Mouse (Mus musculus) neural tube, embryonic 11.5 days (tissue): Measurements from ENCODE around the gene Gm10031. TPM values are rescaled to one million over a fixed set of nuclear protein-coding genes. Genes with fewer than 3 reads are reported as not detected.

Source experiments
- ATAC-seq: fragments of 200-750 bp; cut with Nextera tagmentation; 2 replicates; pipeline ENCODE4 v1.8.0; 2017; ENCODE audit warnings: moderate number of reproducible peaks, mild to moderate bottlenecking, moderate TSS enrichment, moderate library complexity; ENCODE audit not compliant: insufficient read depth, low FRiP score, low TSS enrichment
- DNase-seq: peaks from one replicate; pipeline ENCODE4 v3.0.0-alpha.2; 2015; ENCODE audit warnings: low spot score
- H3K27ac ChIP-seq: fragments of 300-500 bp; sonication (generic); 2 replicates; pipeline ENCODE4 v1.5.1; 2014; ENCODE audit warnings: low read depth, mild to moderate bottlenecking, low read length
- H3K27me3 ChIP-seq: fragments of 300-500 bp; sonication (generic); 2 replicates; pipeline ENCODE4 v1.6.1; 2014; ENCODE audit warnings: mild to moderate bottlenecking, low read length, mixed read lengths; ENCODE audit not compliant: control insufficient read depth, insufficient read depth
- H3K36me3 ChIP-seq: fragments of 300-500 bp; sonication (generic); 2 replicates; pipeline ENCODE4 v1.6.1; 2014; ENCODE audit warnings: mild to moderate bottlenecking, low read length, moderate library complexity, mixed read lengths; ENCODE audit not compliant: control insufficient read depth, insufficient read depth
- H3K4me1 ChIP-seq: fragments of 300-500 bp; sonication (generic); 2 replicates; pipeline ENCODE4 v1.6.1; 2014; ENCODE audit warnings: low read length, mixed read lengths; ENCODE audit not compliant: control insufficient read depth, insufficient read depth
- H3K4me2 ChIP-seq: fragments of 300-500 bp; sonication (generic); 2 replicates; pipeline ENCODE4 v1.6.1; 2014; ENCODE audit warnings: low read depth, mild to moderate bottlenecking, moderate library complexity
- H3K4me3 ChIP-seq: fragments of 300-500 bp; sonication (generic); 2 replicates; pipeline ENCODE4 v1.5.1; 2014; ENCODE audit warnings: low read depth, low read length
- H3K9ac ChIP-seq: fragments of 300-500 bp; sonication (generic); 2 replicates; pipeline ENCODE4 v1.6.1; 2014; ENCODE audit warnings: mild to moderate bottlenecking, low read length
- H3K9me3 ChIP-seq: fragments of 300-500 bp; sonication (generic); 2 replicates; pipeline ENCODE4 v1.6.1; 2016; ENCODE audit warnings: low read length; ENCODE audit not compliant: control insufficient read depth
- WGBS: fragments of 180-500 bp; shearing (Covaris S2); extraction: QIAGEN DNeasy Blood & Tissue Kit; methylation state at CpG from one replicate; pipeline ENCODE4 v1.1.7; 2014; 5-methylcytosine and 5-hydroxymethylcytosine counted together
- polyA plus RNA-seq: library from polyadenylated mRNA; unstranded; fragments of >200 nt; fragmentation: Nextera tagmentation; extraction: Ambion mirVana; gene quantifications from 2 replicates; pipeline ENCODE4 v1.2.1, GENCODE M21; 2014

Gm10031 gene
- polyA plus RNA-seq, 1 experiment from 2014 or later = 0.44 TPM

DNA sequence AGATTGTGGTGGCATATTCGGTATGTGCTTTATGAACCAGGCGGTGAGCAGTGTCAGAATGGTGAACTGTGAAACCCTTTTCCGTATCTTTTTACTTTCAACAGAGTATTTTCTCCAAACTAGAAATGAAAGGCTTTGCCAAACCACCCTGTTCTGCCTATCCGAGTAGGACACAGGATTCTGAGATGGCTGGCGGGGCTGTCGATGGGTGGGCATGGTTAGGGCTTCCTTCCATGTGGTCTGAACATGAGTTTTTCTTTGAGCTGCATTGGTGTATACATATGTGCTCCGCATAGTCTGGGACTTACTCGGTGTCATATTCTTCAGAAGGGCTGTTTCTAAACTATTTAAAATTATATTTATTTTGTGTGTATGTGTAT is 35.8 kb downstream of the Gm10031 start:
- peak overlapping the region; percentile 98 for H3K4me3 ChIP-seq
- H3K4me2 ChIP-seq = peak overlapping the region; percentile 61
- peaks cover 4% of the 10 kb centered on the region; the same call in 1 of the 2 replicates for H3K4me1 ChIP-seq
- ATAC-seq = no peak
- WGBS = 21% methylated on average over 8 of the region's 8 CpGs
- DNase-seq = peak; percentile 23
- no peaks in the 10 kb centered on the region for H3K27me3 ChIP-seq
- H3K36me3 ChIP-seq = no peaks in the 10 kb centered on the region
- no peak overlapping the region; the same call in 1 of the 2 replicates for H3K27ac ChIP-seq
- no peaks in the 10 kb centered on the region for H3K9me3 ChIP-seq
- H3K9ac ChIP-seq = peak overlapping the region; percentile 99

GRCm38 (mm10) chr1:156560500-156560899 is 36.7 kb downstream of the Gm10031 start:
- no peak overlapping the region for H3K9ac ChIP-seq
- H3K4me2 ChIP-seq = no peak overlapping the region
- DNase-seq (no peak), ATAC-seq (no peak)
- H3K27ac ChIP-seq = no peak overlapping the region
- no peaks in the 10 kb centered on the region for H3K9me3 ChIP-seq
- no peaks in the 10 kb centered on the region for H3K27me3 ChIP-seq
- 93% methylated on average over 9 of the region's 9 CpGs for WGBS
- H3K4me3 ChIP-seq = no peak overlapping the region
- H3K36me3 ChIP-seq = no peaks in the 10 kb centered on the region
- H3K4me1 ChIP-seq = peaks cover 4% of the 10 kb centered on the region; the same call in 1 of the 2 replicates

GRCm38 (mm10) chr1:156565328-156565727 is 41.5 kb downstream of the Gm10031 start:
- H3K9ac ChIP-seq = no peak overlapping the region
- no peak overlapping the region for H3K4me2 ChIP-seq
- H3K4me1 ChIP-seq = no peaks in the 10 kb centered on the region
- ATAC-seq = no peak
- WGBS = 67% methylated on average over 2 of the region's 2 CpGs
- H3K27me3 ChIP-seq = no peaks in the 10 kb centered on the region
- no peak for DNase-seq
- no peak overlapping the region for H3K4me3 ChIP-seq
- no peak overlapping the region for H3K27ac ChIP-seq
- H3K9me3 ChIP-seq = no peaks in the 10 kb centered on the region
- no peaks in the 10 kb centered on the region for H3K36me3 ChIP-seq

GRCm38 (mm10) chr1:156566132-156566531 is 42.3 kb downstream of the Gm10031 start:
- Histone ChIP-seq H3K9ac (no peak overlapping the region), H3K9me3 (no peaks in the 10 kb centered on the region), H3K27ac (no peak overlapping the region), H3K36me3 (no peaks in the 10 kb centered on the region), H3K4me2 (no peak overlapping the region), H3K27me3 (no peaks in the 10 kb centered on the region), H3K4me3 (no peak overlapping the region), H3K4me1 (no peaks in the 10 kb centered on the region)
- DNase-seq (no peak), ATAC-seq (no peak)
- WGBS = 98% methylated on average over 3 of the region's 3 CpGs

DNA sequence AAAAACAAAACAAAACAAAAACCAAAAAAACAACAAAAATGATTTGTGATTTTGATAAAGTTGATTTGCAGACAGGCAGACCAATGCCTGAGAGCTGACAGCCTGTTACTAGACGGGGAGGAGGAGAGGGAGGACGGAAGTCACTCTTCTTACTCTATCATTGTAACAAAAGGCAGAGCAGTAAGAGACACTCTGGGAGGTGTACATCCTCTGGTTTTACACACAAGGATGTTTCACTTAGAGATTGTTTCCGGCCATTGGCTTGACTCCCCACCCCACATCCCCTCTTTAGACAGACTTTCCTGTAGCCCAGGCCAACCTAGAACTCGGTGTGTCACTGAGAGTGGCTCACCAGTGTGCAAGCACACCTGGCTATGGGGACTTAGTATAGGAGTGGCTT is 45.8 kb downstream of the Gm10031 start:
- H3K9ac ChIP-seq = no peak overlapping the region
- H3K27ac ChIP-seq = no peak overlapping the region
- no peaks in the 10 kb centered on the region for H3K27me3 ChIP-seq
- ATAC-seq = no peak
- 86% methylated on average over 4 of the region's 4 CpGs for WGBS
- DNase-seq = no peak
- no peak overlapping the region for H3K4me3 ChIP-seq
- H3K9me3 ChIP-seq = no peaks in the 10 kb centered on the region
- no peak overlapping the region for H3K4me2 ChIP-seq
- no peaks in the 10 kb centered on the region for H3K36me3 ChIP-seq
- no peaks in the 10 kb centered on the region for H3K4me1 ChIP-seq

DNA sequence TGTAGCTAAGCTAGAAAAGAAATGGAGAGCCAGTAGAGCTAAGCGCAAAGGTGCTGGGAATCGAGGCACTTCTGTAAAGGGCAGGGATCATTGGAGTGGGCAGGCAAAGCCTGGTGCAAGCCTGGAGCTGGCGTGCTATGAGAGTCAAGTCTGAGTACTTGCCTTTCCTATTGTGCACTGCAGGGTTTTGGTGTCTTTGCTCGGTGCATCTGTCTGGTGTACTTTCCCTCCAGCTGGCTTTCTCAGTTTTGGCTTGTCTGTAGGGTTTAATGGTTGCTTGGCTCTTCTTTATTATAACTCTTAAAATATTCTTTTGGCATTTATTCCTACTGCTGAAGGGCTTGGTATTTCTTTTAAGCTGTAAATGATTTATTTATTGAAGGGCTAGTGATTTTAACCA is 49.1 kb downstream of the Gm10031 start:
- WGBS = 85% methylated on average over 4 of the region's 4 CpGs
- Histone ChIP-seq H3K4me2 (no peak overlapping the region), H3K27me3 (no peaks in the 10 kb centered on the region), H3K9ac (no peak overlapping the region), H3K36me3 (no peaks in the 10 kb centered on the region), H3K4me1 (no peaks in the 10 kb centered on the region), H3K9me3 (no peaks in the 10 kb centered on the region), H3K27ac (no peak overlapping the region), H3K4me3 (no peak overlapping the region)
- DNase-seq = no peak
- ATAC-seq = no peak

Other genes starting within 250 kb of the Gm10031 start
- gene Tdrd5, start 220.3 kb upstream of the Gm10031 start, polyA plus RNA-seq = 0.07 TPM in 1 of 2 replicates, not detected in the other
- not detected in 2 replicates for gene Nphs2, start 213.3 kb upstream of the Gm10031 start, polyA plus RNA-seq
- gene Gm2000, start 158.0 kb upstream of the Gm10031 start, polyA plus RNA-seq = 835 and 853 TPM in 2 replicates
- gene Axdnd1, start 102.9 kb upstream of the Gm10031 start, polyA plus RNA-seq = not detected in 2 replicates
- 19.7 and 22.3 TPM in 2 replicates for gene Soat1, start 49.7 kb upstream of the Gm10031 start, polyA plus RNA-seq
- 6.0 TPM in 2 replicates for gene Abl2, start 34.8 kb downstream of the Gm10031 start, polyA plus RNA-seq
- gene Tor3a, start 150.3 kb downstream of the Gm10031 start, polyA plus RNA-seq = 3.0 and 4.0 TPM in 2 replicates
- gene Fam20b, start 195.1 kb downstream of the Gm10031 start, polyA plus RNA-seq = 25.7 and 29.7 TPM in 2 replicates